Mouse (Mus musculus) neural tube, embryonic 14.5 days (tissue): ENCODE measurements around the gene Tor4a. TPM values are rescaled to one million over a fixed set of nuclear protein-coding genes. Genes with fewer than 3 reads are reported as not detected.

ENCODE experiments used
- ATAC-seq: fragments of 200-750 bp; cut with Nextera tagmentation; 2 replicates; pipeline ENCODE4 v1.8.0; 2017; ENCODE audit warnings: low read depth, mild to moderate bottlenecking, moderate TSS enrichment, moderate library complexity
- H3K27ac ChIP-seq: fragments of 300-500 bp; sonication (generic); 2 replicates; pipeline ENCODE4 v1.5.1; 2014; ENCODE audit warnings: low read depth, mild to moderate bottlenecking, control low read depth, low read length, moderate library complexity, mixed read lengths
- H3K27me3 ChIP-seq: fragments of 300-500 bp; sonication (generic); 2 replicates; pipeline ENCODE4 v1.6.1; 2014; ENCODE audit warnings: low read length; ENCODE audit not compliant: control insufficient read depth, insufficient read depth
- H3K36me3 ChIP-seq: fragments of 300-500 bp; sonication (generic); 2 replicates; pipeline ENCODE4 v1.6.1; 2014; ENCODE audit warnings: low read length, mixed read lengths; ENCODE audit not compliant: control insufficient read depth, insufficient read depth
- H3K4me1 ChIP-seq: fragments of 300-500 bp; sonication (generic); 2 replicates; pipeline ENCODE4 v1.6.1; 2014; ENCODE audit warnings: low read length; ENCODE audit not compliant: control insufficient read depth, insufficient read depth
- H3K4me2 ChIP-seq: fragments of 300-500 bp; sonication (generic); 2 replicates; pipeline ENCODE4 v1.6.1; 2014; ENCODE audit warnings: mild to moderate bottlenecking, low read depth, low read length, control low read depth
- H3K4me3 ChIP-seq: fragments of 300-500 bp; sonication (generic); 2 replicates; pipeline ENCODE4 v1.5.1; 2014; ENCODE audit warnings: low read depth, low read length, control low read depth, mixed read lengths
- H3K9ac ChIP-seq: fragments of 300-500 bp; sonication (generic); replicated peaks from 2 replicates; pipeline ENCODE4 v1.6.1; 2014; ENCODE audit warnings: low read depth, mild to moderate bottlenecking, control low read depth, low read length, mixed read lengths
- H3K9me3 ChIP-seq: fragments of 300-500 bp; sonication (generic); 2 replicates; pipeline ENCODE4 v1.6.1; 2016; ENCODE audit warnings: low read length; ENCODE audit not compliant: control insufficient read depth
- WGBS: fragments of 180-500 bp; shearing (Covaris S2); extraction: QIAGEN DNeasy Blood & Tissue Kit; methylation state at CpG from one replicate; pipeline ENCODE4 v1.1.7; 2014; 5-methylcytosine and 5-hydroxymethylcytosine counted together
- polyA plus RNA-seq: library from polyadenylated mRNA; unstranded; fragments of >200 nt; fragmentation: Nextera tagmentation; extraction: Ambion mirVana; gene quantifications from 2 replicates; pipeline ENCODE4 v1.2.1, GENCODE M21; 2014

Tor4a gene
- polyA plus RNA-seq, 1 experiment from 2014 or later, result 0.88 TPM

DNA sequence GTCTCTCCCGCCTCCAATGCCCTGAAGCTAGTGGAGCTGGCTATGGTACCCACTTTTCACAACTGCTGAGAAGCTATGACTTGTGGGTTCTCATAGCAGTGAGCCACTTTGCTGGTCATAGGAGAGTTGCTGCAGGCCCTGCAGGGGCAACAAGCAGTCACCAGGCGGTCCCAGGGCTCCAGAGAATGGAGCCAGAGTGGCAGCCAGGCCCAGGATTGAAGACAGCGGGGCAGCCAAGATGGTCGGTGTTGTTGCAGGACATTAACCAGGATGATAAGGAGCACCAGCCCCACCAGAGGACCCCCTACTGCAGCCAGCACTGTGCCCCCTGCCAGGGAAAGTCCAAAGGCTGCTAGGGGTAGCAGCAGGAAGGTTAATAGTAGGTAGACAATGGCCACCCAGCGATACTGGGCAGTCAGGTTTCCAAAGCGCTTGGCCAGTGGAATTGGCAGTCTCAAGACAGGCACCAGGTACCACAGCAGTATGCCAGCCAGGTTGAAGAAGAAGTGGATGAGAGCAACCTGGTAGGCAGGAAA lies 32.4 kb upstream of the Tor4a start:
- Histone ChIP-seq H3K36me3 (no peaks in the 10 kb centered on the region), H3K9ac (no peak overlapping the region), H3K4me2 (peak overlapping the region; percentile 31; the same call in 1 of the 2 replicates), H3K4me1 (no peaks in the 10 kb centered on the region), H3K4me3 (no peak overlapping the region), H3K9me3 (no peaks in the 10 kb centered on the region), H3K27ac (no peak overlapping the region), H3K27me3 (no peaks in the 10 kb centered on the region)
- 71% methylated on average over 6 of the region's 6 CpGs for WGBS
- ATAC-seq, result no peak

DNA sequence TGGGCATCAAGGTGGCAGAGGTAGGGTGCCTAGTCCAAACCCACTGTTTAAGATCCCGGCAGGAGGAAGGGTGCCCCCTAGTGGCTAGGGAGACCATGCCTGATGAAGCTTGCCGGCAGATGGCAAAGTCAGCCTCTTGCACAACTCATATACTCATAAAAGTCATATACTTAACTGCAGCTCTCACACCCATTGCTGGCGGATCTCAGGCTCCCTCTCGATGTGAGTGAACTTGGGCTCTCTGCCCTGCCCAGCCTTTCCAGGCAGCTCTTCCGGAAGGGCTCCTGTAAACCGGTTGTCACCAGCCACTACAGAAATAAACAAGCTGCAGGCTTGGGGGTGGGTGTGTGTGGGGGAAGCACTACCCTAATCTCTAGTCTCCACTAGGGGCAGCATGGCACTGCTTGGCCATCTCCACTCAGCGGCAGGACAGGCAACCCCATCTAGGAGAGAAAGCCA lies 31.8 kb upstream of the Tor4a start:
- H3K4me2 ChIP-seq, result peak overlapping the region; percentile 31
- no peak overlapping the region; the same call in 1 of the 2 replicates for H3K9ac ChIP-seq
- no peaks in the 10 kb centered on the region for H3K36me3 ChIP-seq
- H3K9me3 ChIP-seq, result no peaks in the 10 kb centered on the region
- peaks cover 4% of the 10 kb centered on the region; the same call in 1 of the 2 replicates for H3K4me1 ChIP-seq
- ATAC-seq, result no peak
- H3K27ac ChIP-seq, result peak overlapping the region; percentile 34; the same call in 1 of the 2 replicates
- H3K27me3 ChIP-seq, result no peaks in the 10 kb centered on the region
- WGBS, result 1% methylated on average over 7 of the region's 7 CpGs
- H3K4me3 ChIP-seq, result no peak overlapping the region; the same call in 1 of the 2 replicates

DNA sequence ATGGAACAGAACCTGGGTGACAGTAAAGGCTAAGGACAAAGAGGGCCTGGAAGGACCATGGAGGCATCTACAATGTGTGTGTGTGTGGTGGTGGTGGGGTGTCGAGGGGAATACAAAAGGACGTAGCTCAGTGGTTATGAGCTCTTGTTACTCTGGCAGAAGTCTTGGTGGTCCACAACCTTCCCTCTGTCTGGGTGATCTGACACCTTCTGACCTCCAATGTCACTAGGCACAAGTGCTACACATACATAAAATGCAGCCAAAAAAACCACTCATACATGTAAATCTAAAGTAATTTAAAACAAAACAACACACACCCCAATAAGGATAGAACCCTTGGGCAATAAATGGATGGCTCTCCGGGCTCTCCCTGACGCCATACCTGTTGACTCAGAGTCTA lies 30.7 kb upstream of the Tor4a start:
- no peak overlapping the region for H3K4me2 ChIP-seq
- no peaks in the 10 kb centered on the region for H3K36me3 ChIP-seq
- WGBS, result 87% methylated on average over 4 of the region's 4 CpGs
- H3K27ac ChIP-seq, result no peak overlapping the region
- no peaks in the 10 kb centered on the region for H3K9me3 ChIP-seq
- H3K9ac ChIP-seq, result no peak overlapping the region
- H3K27me3 ChIP-seq, result no peaks in the 10 kb centered on the region
- no peak for ATAC-seq
- peaks cover 7% of the 10 kb centered on the region; the same call in 1 of the 2 replicates for H3K4me1 ChIP-seq
- H3K4me3 ChIP-seq, result no peak overlapping the region

DNA sequence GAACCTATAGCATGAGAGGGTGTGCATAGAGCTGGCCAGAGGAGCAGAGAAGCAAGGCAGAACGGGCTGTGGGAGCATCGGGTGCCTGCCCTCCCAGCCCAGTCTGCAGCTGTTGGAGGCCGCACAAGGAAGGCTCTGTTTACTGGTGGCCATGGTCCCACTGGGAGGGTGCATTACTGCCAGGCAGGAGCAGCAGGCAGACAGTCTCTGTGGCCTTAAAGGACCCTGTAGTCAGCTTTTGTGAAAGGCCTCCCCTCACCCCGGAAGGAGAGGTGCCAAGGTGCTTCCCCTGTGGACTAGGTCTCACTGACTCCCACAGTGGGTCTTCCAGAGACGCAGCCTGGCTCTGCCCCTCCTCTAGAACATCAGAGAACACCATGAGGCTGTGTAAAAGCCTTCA lies 30.2 kb upstream of the Tor4a start:
- no peak for ATAC-seq
- no peaks in the 10 kb centered on the region for H3K9me3 ChIP-seq
- H3K27me3 ChIP-seq, result no peaks in the 10 kb centered on the region
- 83% methylated on average over 5 of the region's 5 CpGs for WGBS
- no peak overlapping the region for H3K4me3 ChIP-seq
- no peak overlapping the region for H3K9ac ChIP-seq
- H3K4me1 ChIP-seq, result peaks cover 7% of the 10 kb centered on the region; the same call in 1 of the 2 replicates
- no peak overlapping the region for H3K4me2 ChIP-seq
- H3K36me3 ChIP-seq, result no peaks in the 10 kb centered on the region
- H3K27ac ChIP-seq, result no peak overlapping the region

DNA sequence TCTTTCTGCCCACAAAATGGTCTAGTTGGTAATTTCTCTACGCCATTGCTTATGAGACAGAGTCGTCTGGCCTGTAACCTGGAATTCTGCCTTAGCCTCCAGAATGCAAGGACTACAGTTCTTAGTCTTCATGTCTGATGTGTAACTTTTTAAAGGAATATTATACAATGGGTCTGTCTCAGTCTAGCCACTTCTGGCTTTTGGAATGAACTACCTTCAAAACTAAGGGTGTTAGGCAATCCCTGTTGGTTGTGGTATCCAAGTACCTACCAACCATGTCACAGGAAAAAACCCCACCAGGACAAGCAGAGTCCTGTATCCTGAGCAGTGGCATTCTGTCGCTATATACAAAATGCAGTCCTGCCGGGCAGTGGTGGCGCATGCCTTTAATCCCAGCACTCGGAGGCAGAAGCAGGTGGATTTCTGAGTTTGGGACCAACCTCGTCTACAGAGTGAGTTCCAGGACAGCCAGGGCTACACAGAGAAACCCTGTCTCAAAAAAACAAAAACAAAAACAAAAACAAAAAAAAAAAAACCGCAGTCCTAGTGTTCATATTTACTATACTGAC lies 29.2 kb upstream of the Tor4a start:
- H3K4me1 ChIP-seq, result peaks cover 7% of the 10 kb centered on the region; the same call in 1 of the 2 replicates
- 78% methylated on average over 8 of the region's 8 CpGs for WGBS
- H3K27ac ChIP-seq, result peak overlapping the region; percentile 91
- H3K4me3 ChIP-seq, result peak overlapping the region; percentile 81; the same call in 1 of the 2 replicates
- H3K9me3 ChIP-seq, result no peaks in the 10 kb centered on the region
- H3K4me2 ChIP-seq, result peak overlapping the region; percentile 51
- no peaks in the 10 kb centered on the region for H3K36me3 ChIP-seq
- no peaks in the 10 kb centered on the region for H3K27me3 ChIP-seq
- no peak overlapping the region for H3K9ac ChIP-seq
- ATAC-seq, result no peak

DNA sequence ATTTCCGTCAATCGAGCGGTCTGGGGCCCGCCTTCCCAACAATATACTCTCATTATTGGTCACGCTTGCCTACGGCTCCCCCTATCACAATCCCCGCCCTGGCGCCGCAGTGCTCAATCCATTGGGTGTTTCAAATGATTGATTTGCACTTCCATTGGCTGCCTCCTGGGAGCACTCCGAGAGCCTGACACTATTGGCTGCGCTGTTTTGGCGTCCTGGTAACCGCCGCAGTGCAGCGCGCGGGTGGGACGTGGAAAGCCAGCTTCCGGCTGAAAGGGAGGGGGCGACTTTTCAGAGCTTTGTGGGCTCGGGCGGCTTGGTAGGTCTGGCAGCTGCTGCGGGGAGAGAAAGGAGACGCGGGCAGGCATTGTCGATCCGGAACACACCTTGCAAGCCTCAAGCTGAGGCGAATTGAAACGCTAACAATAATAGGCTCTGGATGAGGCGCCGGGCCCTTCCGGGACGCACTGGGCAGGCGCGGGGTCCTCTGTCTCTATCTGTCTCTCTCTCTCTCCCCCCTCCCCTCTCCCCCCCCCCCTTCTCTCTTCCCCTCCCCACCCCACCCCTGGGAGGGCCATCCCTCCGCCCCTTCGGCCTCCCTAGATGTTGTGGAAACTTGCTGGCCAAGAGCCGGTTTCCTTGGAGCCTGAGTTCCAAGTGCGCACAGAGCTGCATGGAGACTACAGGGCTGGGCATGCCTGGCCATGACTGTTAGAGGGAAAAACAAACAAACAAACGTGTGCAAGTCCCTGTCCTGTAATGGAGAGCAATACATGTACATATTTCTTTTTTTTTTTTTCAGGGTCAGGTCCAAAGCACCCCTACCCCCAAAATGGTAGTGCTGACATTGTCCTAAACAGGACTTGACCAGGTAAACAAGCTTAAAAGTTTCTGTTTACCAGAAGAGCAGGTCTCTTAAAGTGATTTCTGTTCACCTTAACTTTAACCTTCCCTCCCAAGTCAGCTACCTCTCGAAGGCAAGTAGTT lies 28.4 kb upstream of the Tor4a start:
- peak overlapping the region; percentile 51 for H3K9ac ChIP-seq
- whole genome bisulfite sequencing, result 2% methylated on average over 41 of the region's 41 CpGs
- H3K4me2 ChIP-seq, result peak overlapping the region; percentile 51
- H3K4me1 ChIP-seq, result peaks cover 7% of the 10 kb centered on the region; the same call in 1 of the 2 replicates
- H3K9me3 ChIP-seq, result no peaks in the 10 kb centered on the region
- peak overlapping the region; percentile 81 for H3K4me3 ChIP-seq
- ATAC-seq, result peak; percentile 97
- H3K27ac ChIP-seq, result peak overlapping the region; percentile 91
- H3K36me3 ChIP-seq, result no peaks in the 10 kb centered on the region
- H3K27me3 ChIP-seq, result no peaks in the 10 kb centered on the region

DNA sequence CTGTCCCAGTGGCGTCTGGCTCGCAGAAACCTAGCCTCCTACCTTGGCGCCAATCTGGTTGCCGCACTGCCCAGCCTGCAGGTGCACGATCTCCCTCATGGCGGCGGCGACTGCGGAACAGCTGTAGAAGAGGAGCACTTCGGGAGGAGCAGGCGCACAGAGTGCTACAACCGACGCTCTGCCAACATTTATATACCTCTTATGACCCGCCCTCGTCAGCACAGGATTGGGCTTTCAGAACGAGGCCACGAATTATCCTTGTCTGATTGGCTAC lies 27.7 kb upstream of the Tor4a start, which contains the start of gene Tubb4b:
Gene Tubb4b (minus strand): TSS at position 211 of the 274 bp plus-strand sequence.
- peaks cover 7% of the 10 kb centered on the region; the same call in 1 of the 2 replicates for H3K4me1 ChIP-seq
- peak within 1 kb of the TSS; percentile 94 for H3K4me2 ChIP-seq
- H3K36me3 ChIP-seq, result no peaks in the 10 kb centered on the region
- ATAC-seq, result no peak
- H3K27ac ChIP-seq, result peak within 1 kb of the TSS; percentile 91
- no peaks in the 10 kb centered on the region for H3K9me3 ChIP-seq
- H3K27me3 ChIP-seq, result no peaks in the 10 kb centered on the region
- H3K9ac ChIP-seq, result peak within 1 kb of the TSS; percentile 75
- peak within 1 kb of the TSS; percentile 81 for H3K4me3 ChIP-seq
- WGBS, result under 1% methylated on average over 17 of the region's 17 CpGs

DNA sequence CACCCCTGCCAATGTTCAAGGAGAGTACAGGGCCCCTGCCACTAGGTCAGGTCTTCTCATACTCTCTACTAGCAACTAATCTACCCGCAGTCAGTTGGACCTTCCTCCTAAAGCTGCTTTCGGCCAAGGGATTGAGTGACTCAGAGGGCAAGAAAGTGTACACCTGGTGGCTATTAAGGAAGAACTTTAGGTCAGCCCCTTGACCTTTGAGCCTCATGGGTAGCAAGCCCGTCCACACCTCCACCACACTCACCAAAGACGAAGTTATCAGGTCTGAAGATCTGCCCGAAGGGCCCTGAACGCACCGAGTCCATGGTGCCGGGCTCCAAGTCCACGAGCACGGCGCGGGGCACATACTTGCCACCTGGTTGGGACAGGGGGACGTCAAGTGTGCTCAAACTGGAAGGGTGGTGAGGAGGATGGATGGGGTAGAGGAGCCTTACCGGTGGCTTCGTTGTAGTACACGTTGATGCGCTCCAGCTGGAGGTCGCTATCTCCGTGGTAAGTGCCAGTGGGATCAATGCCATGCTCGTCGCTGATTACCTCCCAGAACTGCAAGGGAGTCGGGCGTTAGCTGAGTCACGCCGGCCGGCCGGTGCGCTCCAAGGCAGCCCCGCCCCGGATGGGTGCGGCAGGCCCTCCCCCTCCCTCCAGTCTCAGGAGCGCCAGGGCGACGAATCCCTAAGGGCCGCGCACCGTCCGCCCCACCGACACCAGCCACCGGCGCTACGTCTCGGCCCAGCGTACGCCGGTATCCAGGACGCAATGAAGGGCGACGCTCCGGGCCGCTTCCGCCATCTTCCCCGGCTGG lies 27.2 kb upstream of the Tor4a start:
- H3K4me3 ChIP-seq, result peak overlapping the region; percentile 81
- no peaks in the 10 kb centered on the region for H3K27me3 ChIP-seq
- peaks cover 7% of the 10 kb centered on the region; the same call in 1 of the 2 replicates for H3K4me1 ChIP-seq
- H3K27ac ChIP-seq, result peak overlapping the region; percentile 86
- H3K9ac ChIP-seq, result peak overlapping the region; percentile 75
- 3% methylated on average over 53 of the region's 53 CpGs for WGBS
- H3K36me3 ChIP-seq, result no peaks in the 10 kb centered on the region
- no peaks in the 10 kb centered on the region for H3K9me3 ChIP-seq
- H3K4me2 ChIP-seq, result peak overlapping the region; percentile 94
- ATAC-seq, result peak; percentile 42
